8 mouse cellular contexts compared by ENCODE assay signal in the genomic region with DNA sequence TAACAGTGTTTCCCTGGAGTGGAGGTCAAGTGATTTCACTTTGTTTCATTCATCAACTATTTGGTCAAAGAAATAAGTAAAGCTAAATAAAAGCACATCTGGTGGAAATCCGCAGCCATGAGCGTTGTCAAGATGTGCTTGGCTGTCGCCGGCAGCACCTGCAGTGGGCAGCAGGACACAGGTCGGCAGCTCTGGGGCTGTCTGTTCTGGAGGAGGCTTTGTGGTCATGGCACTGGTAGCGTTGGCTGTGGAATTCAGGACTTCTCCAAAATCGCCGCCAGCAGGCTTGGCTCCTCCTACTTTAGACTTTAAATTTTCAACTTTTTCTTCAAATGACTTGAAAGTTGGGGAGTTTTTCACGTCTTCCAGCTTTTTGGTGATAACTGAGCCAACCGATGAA. TPM values are rescaled to one million over a fixed set of nuclear protein-coding genes. Genes with fewer than 3 reads are reported as not detected.
DNase-seq lines count a peak whose midpoint lies in the region; ATAC-seq lines count a peak whose summit lies in the region.
"Not testable (repeated sequence)": the region's sequence is repeated elsewhere in the genome, so short reads cannot be mapped to it uniquely, and the experiment has no call there.

No protein-coding gene starts in this region.

- H3K27me3 ChIP-seq in forebrain, embryonic 15.5 days; hindbrain, embryonic 10.5 days (ENCODE audit: insufficient read depth, poor library complexity, severe bottlenecking); kidney, embryonic 14.5 days (ENCODE audit: control insufficient read depth, insufficient read depth, low read length); liver, embryonic 13.5 days; midbrain, embryonic 10.5 days (ENCODE audit: low read depth, poor library complexity, severe bottlenecking): not testable (repeated sequence)

- peaks cover 33% of the 10 kb centered on the region for H3K36me3 ChIP-seq in forebrain, embryonic 15.5 days
- H3K36me3 ChIP-seq in hindbrain, embryonic 10.5 days = peaks cover 52% of the 10 kb centered on the region
- peaks cover 45% of the 10 kb centered on the region for H3K36me3 ChIP-seq in kidney, embryonic 14.5 days (ENCODE audit: control insufficient read depth, insufficient read depth, low read length)
- peaks cover 41% of the 10 kb centered on the region for H3K36me3 ChIP-seq in liver, embryonic 13.5 days
- peaks cover 56% of the 10 kb centered on the region for H3K36me3 ChIP-seq in midbrain, embryonic 10.5 days

- H3K4me3 ChIP-seq in forebrain, embryonic 15.5 days = peak overlapping the region; percentile 28; the same call in 1 of the 2 replicates
- H3K4me3 ChIP-seq in hindbrain, embryonic 10.5 days = 0 out of 2 replicates have a peak overlapping the region, but pooled peaks have one; percentile 46
- H3K4me3 ChIP-seq in kidney, embryonic 14.5 days (ENCODE audit: low read length) = peak overlapping the region; percentile 37; the same call in 1 of the 2 replicates
- H3K4me3 ChIP-seq in liver, embryonic 13.5 days (replicated peaks) = peak overlapping the region; percentile 66
- H3K4me3 ChIP-seq in midbrain, embryonic 10.5 days = peak overlapping the region; percentile 50; the same call in 1 of the 2 replicates

- not testable (repeated sequence) for H3K27ac ChIP-seq in forebrain, embryonic 15.5 days (replicated peaks); hindbrain, embryonic 10.5 days; kidney, embryonic 14.5 days (ENCODE audit: low read depth, low read length); liver, embryonic 13.5 days; midbrain, embryonic 10.5 days (replicated peaks)

- H3K9ac ChIP-seq in forebrain, embryonic 15.5 days (replicated peaks); kidney, embryonic 14.5 days (ENCODE audit: low read depth, low read length): not testable (repeated sequence)
- peak overlapping the region; percentile 72 for H3K9ac ChIP-seq in liver, embryonic 13.5 days

- not testable (repeated sequence) for H3K4me1 ChIP-seq in forebrain, embryonic 15.5 days; kidney, embryonic 14.5 days (ENCODE audit: control insufficient read depth, insufficient read depth, low read length)
- H3K4me1 ChIP-seq in hindbrain, embryonic 10.5 days (replicated peaks) = peaks cover 12% of the 10 kb centered on the region
- H3K4me1 ChIP-seq in liver, embryonic 13.5 days (replicated peaks) = peaks cover 14% of the 10 kb centered on the region
- peaks cover 10% of the 10 kb centered on the region for H3K4me1 ChIP-seq in midbrain, embryonic 10.5 days

- peak overlapping the region; percentile 42; the same call in 1 of the 2 replicates for H3K4me2 ChIP-seq in forebrain, embryonic 15.5 days (replicated peaks)
- H3K4me2 ChIP-seq in kidney, embryonic 14.5 days (replicated peaks; ENCODE audit: low read depth, low read length) = peak overlapping the region; percentile 58
- H3K4me2 ChIP-seq in liver, embryonic 13.5 days = peak overlapping the region; percentile 79

- not testable (repeated sequence) for H3K9me3 ChIP-seq in forebrain, embryonic 15.5 days; hindbrain, embryonic 10.5 days; kidney, embryonic 14.5 days (ENCODE audit: control insufficient read depth, low read length); liver, embryonic 13.5 days (replicated peaks); midbrain, embryonic 10.5 days (replicated peaks)

- WGBS in forebrain, embryonic 15.5 days = 51% methylated on average over 10 of the region's 10 CpGs
- WGBS in hindbrain, embryonic 10.5 days = 50% methylated on average over 10 of the region's 10 CpGs
- WGBS in kidney, embryonic 14.5 days = 42% methylated on average over 10 of the region's 10 CpGs
- 34% methylated on average over 10 of the region's 10 CpGs for WGBS in liver, embryonic 13.5 days (ENCODE audit: insufficient replicate concordance)
- 51% methylated on average over 10 of the region's 10 CpGs for WGBS in midbrain, embryonic 10.5 days

- peak; percentile 45 for ATAC-seq in common myeloid progenitor, adult 5-6 weeks (replicated peaks; ENCODE audit: low read depth, poor library complexity, severe bottlenecking)
- not testable (repeated sequence) for ATAC-seq in forebrain, embryonic 15.5 days (replicated peaks); kidney, embryonic 14.5 days (ENCODE audit: low FRiP score, low TSS enrichment); liver, embryonic 13.5 days (ENCODE audit: low read depth)

- peak; percentile 13 for DNase-seq in CD4-positive helper T cell, adult 2 months (ENCODE audit: low read depth, low spot score)
- DNase-seq in hindbrain, embryonic 10.5 days (ENCODE audit: low spot score); liver, embryonic 13.5 days: not testable (repeated sequence)
- peak; percentile 31 for DNase-seq in midbrain, embryonic 10.5 days (ENCODE audit: low spot score)
- DNase-seq in retina, postnatal 1 day = peak; percentile 15

RNA-seq across cellular contexts. Expression of gene Abce1, which starts 31.5 kb away (rescaled TPM):
- total RNA-seq in common myeloid progenitor, adult 5-6 weeks (2017) = 275 and 301 TPM in 2 replicates
- 84.5 and 86.5 TPM in 2 replicates for polyA plus RNA-seq in forebrain, embryonic 15.5 days (2015; fragmentation: Nextera tagmentation; extraction: Ambion mirVana)
- polyA plus RNA-seq in hindbrain, embryonic 10.5 days (2016; fragmentation: Nextera tagmentation; extraction: Ambion mirVana) = 102 and 130 TPM in 2 replicates
- 66.4 and 127 TPM in 2 replicates for polyA plus RNA-seq in kidney, embryonic 14.5 days (2014; fragmentation: Nextera tagmentation; extraction: Ambion mirVana)
- polyA plus RNA-seq in liver, embryonic 13.5 days (2015; fragmentation: Nextera tagmentation; extraction: Ambion mirVana) = 84.7 and 118 TPM in 2 replicates
- polyA plus RNA-seq in midbrain, embryonic 10.5 days (2016; fragmentation: Nextera tagmentation; extraction: Ambion mirVana) = 132 and 142 TPM in 2 replicates

RNA-seq across cellular contexts. Expression of gene Anapc10, which starts 31.5 kb away (rescaled TPM):
- 10.2 and 13.6 TPM in 2 replicates for total RNA-seq in common myeloid progenitor, adult 5-6 weeks (2017)
- polyA plus RNA-seq in forebrain, embryonic 15.5 days (2015; fragmentation: Nextera tagmentation; extraction: Ambion mirVana) = 46.5 and 48.2 TPM in 2 replicates
- polyA plus RNA-seq in hindbrain, embryonic 10.5 days (2016; fragmentation: Nextera tagmentation; extraction: Ambion mirVana) = 36.1 and 40.9 TPM in 2 replicates
- polyA plus RNA-seq in kidney, embryonic 14.5 days (2014; fragmentation: Nextera tagmentation; extraction: Ambion mirVana) = 38.4 and 54.9 TPM in 2 replicates
- 19.5 and 21.7 TPM in 2 replicates for polyA plus RNA-seq in liver, embryonic 13.5 days (2015; fragmentation: Nextera tagmentation; extraction: Ambion mirVana)
- 42.0 and 43.4 TPM in 2 replicates for polyA plus RNA-seq in midbrain, embryonic 10.5 days (2016; fragmentation: Nextera tagmentation; extraction: Ambion mirVana)

RNA-seq across cellular contexts. Expression of gene Otud4, which starts 40.7 kb away (rescaled TPM):
- total RNA-seq in common myeloid progenitor, adult 5-6 weeks (2017) = 77.6 and 81.6 TPM in 2 replicates
- polyA plus RNA-seq in forebrain, embryonic 15.5 days (2015; fragmentation: Nextera tagmentation; extraction: Ambion mirVana) = 13.7 and 13.9 TPM in 2 replicates
- 12.1 and 15.5 TPM in 2 replicates for polyA plus RNA-seq in hindbrain, embryonic 10.5 days (2016; fragmentation: Nextera tagmentation; extraction: Ambion mirVana)
- polyA plus RNA-seq in kidney, embryonic 14.5 days (2014; fragmentation: Nextera tagmentation; extraction: Ambion mirVana) = 17.6 and 30.9 TPM in 2 replicates
- polyA plus RNA-seq in liver, embryonic 13.5 days (2015; fragmentation: Nextera tagmentation; extraction: Ambion mirVana) = 6.6 and 8.5 TPM in 2 replicates
- polyA plus RNA-seq in midbrain, embryonic 10.5 days (2016; fragmentation: Nextera tagmentation; extraction: Ambion mirVana) = 15.3 and 15.4 TPM in 2 replicates
